Comparison of ENCODE assay signal across 22 mouse cellular contexts in genomic region chr8:34284576-34284975, GRCm38 (mm10).
"Had no signal": no experiment of that assay in that cellular context is flagged by ENCODE, and none has a peak within 500 bp of the region (broad histone marks: within the 10 kb centered on the region; RNA-seq: fewer than 3 reads in every experiment).

No protein-coding gene starts in this region.

- ATAC-seq: inflammation-experienced regulatory T-cells, adult 6 months; intestine, embryonic 16.5 days; liver, embryonic 12.5 days; midbrain, embryonic 13.5 days; midbrain, embryonic 16.5 days had no signal

- H3K9ac ChIP-seq: limb, embryonic 13.5 days; liver, embryonic 12.5 days; liver, embryonic 15.5 days; lung, embryonic 14.5 days; midbrain, embryonic 13.5 days; neural tube, embryonic 13.5 days had no signal

- H3K4me2 ChIP-seq: limb, embryonic 13.5 days; liver, embryonic 12.5 days; liver, embryonic 15.5 days; lung, embryonic 14.5 days; midbrain, embryonic 13.5 days; neural tube, embryonic 13.5 days had no signal

- H3K9me3 ChIP-seq: limb, embryonic 10.5 days; limb, embryonic 13.5 days; liver, embryonic 12.5 days; liver, embryonic 15.5 days; midbrain, embryonic 13.5 days; neural tube, embryonic 13.5 days had no signal

- DNase-seq: kidney, adult 18-20 months; kidney, adult 9 months; kidney, postnatal 14 days; kidney, postnatal 4 days; liver; lung, embryonic 14.5 days; retina, postnatal 1 day; right cerebral cortex, postnatal 14 days; thymus, adult 2 months; thymus, postnatal 14 days; thymus, postnatal 4 days had no signal

- H3K27ac ChIP-seq: limb, embryonic 10.5 days; limb, embryonic 13.5 days; liver, embryonic 12.5 days; liver, embryonic 15.5 days; macrophage; midbrain, embryonic 13.5 days; neural tube, embryonic 13.5 days had no signal

- H3K27me3 ChIP-seq: limb, embryonic 13.5 days; liver, embryonic 12.5 days; liver, embryonic 15.5 days; midbrain, embryonic 13.5 days; neural tube, embryonic 13.5 days had no signal

- H3K4me3 ChIP-seq: limb, embryonic 10.5 days; limb, embryonic 13.5 days; liver, embryonic 12.5 days; liver, embryonic 15.5 days; midbrain, embryonic 13.5 days; myocyte; neural tube, embryonic 13.5 days had no signal

- H3K36me3 ChIP-seq: limb, embryonic 10.5 days; limb, embryonic 13.5 days; liver, embryonic 12.5 days; liver, embryonic 15.5 days; midbrain, embryonic 13.5 days; neural tube, embryonic 13.5 days had no signal

- H3K4me1 ChIP-seq: limb, embryonic 10.5 days; limb, embryonic 13.5 days; liver, embryonic 12.5 days; liver, embryonic 15.5 days; midbrain, embryonic 13.5 days; neural tube, embryonic 13.5 days had no signal
